Mouse (Mus musculus): ENCODE measurements around the gene Ttyh2. TPM values are rescaled to one million over a fixed set of nuclear protein-coding genes. Genes with fewer than 3 reads are reported as not detected.

The Ttyh2 gene
- polyA plus RNA-seq (2015; fragmentation: Nextera tagmentation; extraction: Ambion mirVana), result 31.5 and 36.4 TPM in 2 replicates

- H3K9me3 ChIP-seq (replicated peaks), result no peaks in the 10 kb centered on the region
- peaks cover 34% of the 10 kb centered on the region for H3K36me3 ChIP-seq
- H3K4me2 ChIP-seq (replicated peaks), result peak within 1 kb of the TSS; percentile 95
- H3K4me1 ChIP-seq, result peaks cover 46% of the 10 kb centered on the region
- peak; percentile 88 for ATAC-seq (ENCODE audit: insufficient number of reproducible peaks, low FRiP score, low TSS enrichment, low read depth)
- H3K27ac ChIP-seq (replicated peaks), result peak within 1 kb of the TSS; percentile 78
- WGBS, result under 1% methylated on average over 40 of the region's 40 CpGs
- no peaks in the 10 kb centered on the region for H3K27me3 ChIP-seq
- H3K9ac ChIP-seq, result peak within 1 kb of the TSS; percentile 66
- H3K4me3 ChIP-seq (replicated peaks), result peak within 1 kb of the TSS; percentile 66
These were observed at the start of gene Ttyh2 for GRCm38 (mm10) chr11:114675341-114675825. Gene Ttyh2, plus strand, starts transcription at chr11:114675431.

GRCm38 (mm10) chr11:114626071-114626690 lies 49.0 kb upstream of the Ttyh2 start:
- H3K9me3 ChIP-seq (replicated peaks), result no peaks in the 10 kb centered on the region; the same call in 1 of the 2 replicates
- H3K27me3 ChIP-seq, result no peaks in the 10 kb centered on the region
- H3K27ac ChIP-seq (replicated peaks), result no peak overlapping the region
- no peak for ATAC-seq (ENCODE audit: insufficient number of reproducible peaks, low FRiP score, low TSS enrichment, low read depth)
- no peak overlapping the region for H3K4me2 ChIP-seq (replicated peaks)
- no peak overlapping the region for H3K9ac ChIP-seq
- WGBS, result 78% methylated on average over 13 of the region's 13 CpGs
- H3K4me1 ChIP-seq, result no peaks in the 10 kb centered on the region
- H3K36me3 ChIP-seq, result no peaks in the 10 kb centered on the region
- H3K4me3 ChIP-seq (replicated peaks), result no peak overlapping the region

- no peak for ATAC-seq (ENCODE audit: insufficient number of reproducible peaks, low FRiP score, low TSS enrichment, low read depth)
- no peak overlapping the region for H3K9ac ChIP-seq
- no peak overlapping the region for H3K4me2 ChIP-seq (replicated peaks)
- H3K4me3 ChIP-seq (replicated peaks), result no peak overlapping the region
- no peak overlapping the region for H3K27ac ChIP-seq (replicated peaks)
- 0 out of 2 replicates have a peak, but pooled peaks cover 4% of the 10 kb centered on the region for H3K4me1 ChIP-seq
- no peaks in the 10 kb centered on the region for H3K27me3 ChIP-seq
- H3K36me3 ChIP-seq, result no peaks in the 10 kb centered on the region
- H3K9me3 ChIP-seq (replicated peaks), result no peaks in the 10 kb centered on the region; the same call in 1 of the 2 replicates
- 81% methylated on average over 6 of the region's 6 CpGs for WGBS
These were observed 48.2 kb upstream of the Ttyh2 start for GRCm38 (mm10) chr11:114627036-114627435.

- Histone ChIP-seq H3K27ac (replicated peaks) (no peak overlapping the region), H3K4me2 (replicated peaks) (no peak overlapping the region), H3K27me3 (no peaks in the 10 kb centered on the region), H3K9ac (no peak overlapping the region), H3K9me3 (replicated peaks) (no peaks in the 10 kb centered on the region; the same call in 1 of the 2 replicates), H3K36me3 (no peaks in the 10 kb centered on the region), H3K4me1 (0 out of 2 replicates have a peak, but pooled peaks cover 4% of the 10 kb centered on the region), H3K4me3 (replicated peaks) (no peak overlapping the region)
- no peak for ATAC-seq (ENCODE audit: insufficient number of reproducible peaks, low FRiP score, low TSS enrichment, low read depth)
- 76% methylated on average over 12 of the region's 12 CpGs for WGBS
These were observed 47.2 kb upstream of the Ttyh2 start for GRCm38 (mm10) chr11:114628032-114628431.

GRCm38 (mm10) chr11:114630044-114630443 lies 45.2 kb upstream of the Ttyh2 start:
- H3K4me2 ChIP-seq (replicated peaks), result no peak overlapping the region
- ATAC-seq (ENCODE audit: insufficient number of reproducible peaks, low FRiP score, low TSS enrichment, low read depth), result no peak
- H3K9ac ChIP-seq, result no peak overlapping the region
- 0 out of 2 replicates have a peak, but pooled peaks cover 4% of the 10 kb centered on the region for H3K4me1 ChIP-seq
- 79% methylated on average over 5 of the region's 5 CpGs for WGBS
- H3K27ac ChIP-seq (replicated peaks), result no peak overlapping the region
- H3K36me3 ChIP-seq, result no peaks in the 10 kb centered on the region
- H3K27me3 ChIP-seq, result no peaks in the 10 kb centered on the region
- H3K4me3 ChIP-seq (replicated peaks), result no peak overlapping the region
- H3K9me3 ChIP-seq (replicated peaks), result no peaks in the 10 kb centered on the region; the same call in 1 of the 2 replicates

- ATAC-seq (ENCODE audit: insufficient number of reproducible peaks, low FRiP score, low TSS enrichment, low read depth), result no peak
- Histone ChIP-seq H3K4me1 (peaks cover 16% of the 10 kb centered on the region), H3K4me3 (replicated peaks) (no peak overlapping the region), H3K4me2 (replicated peaks) (no peak overlapping the region), H3K9ac (no peak overlapping the region), H3K36me3 (no peaks in the 10 kb centered on the region), H3K27ac (replicated peaks) (0 out of 2 replicates have a peak overlapping the region, but pooled peaks have one; percentile 12), H3K27me3 (peaks cover 3% of the 10 kb centered on the region; the same call in 1 of the 2 replicates), H3K9me3 (replicated peaks) (no peaks in the 10 kb centered on the region; the same call in 1 of the 2 replicates)
- WGBS, result 35% methylated on average over 8 of the region's 8 CpGs
These were observed 43.0 kb upstream of the Ttyh2 start for GRCm38 (mm10) chr11:114632266-114632665.

GRCm38 (mm10) chr11:114636292-114636691 lies 38.9 kb upstream of the Ttyh2 start:
- peaks cover 24% of the 10 kb centered on the region for H3K27me3 ChIP-seq
- H3K4me1 ChIP-seq, result peaks cover 26% of the 10 kb centered on the region
- ATAC-seq (ENCODE audit: insufficient number of reproducible peaks, low FRiP score, low TSS enrichment, low read depth), result 0 out of 2 replicates have a peak, but pooled peaks have one; percentile 58
- no peaks in the 10 kb centered on the region for H3K36me3 ChIP-seq
- H3K4me3 ChIP-seq (replicated peaks), result no peak overlapping the region
- H3K4me2 ChIP-seq (replicated peaks), result peak overlapping the region; percentile 39
- no peak overlapping the region for H3K27ac ChIP-seq (replicated peaks)
- H3K9ac ChIP-seq, result no peak overlapping the region
- WGBS, result under 1% methylated on average over 6 of the region's 6 CpGs
- H3K9me3 ChIP-seq (replicated peaks), result no peaks in the 10 kb centered on the region

- Histone ChIP-seq H3K4me2 (replicated peaks) (peak overlapping the region; percentile 39), H3K27me3 (peaks cover 24% of the 10 kb centered on the region), H3K4me1 (peaks cover 22% of the 10 kb centered on the region), H3K27ac (replicated peaks) (no peak overlapping the region), H3K9me3 (replicated peaks) (no peaks in the 10 kb centered on the region), H3K36me3 (no peaks in the 10 kb centered on the region), H3K9ac (no peak overlapping the region), H3K4me3 (replicated peaks) (no peak overlapping the region)
- WGBS, result 51% methylated on average over 35 of the region's 35 CpGs
- peak; percentile 29 for ATAC-seq (ENCODE audit: insufficient number of reproducible peaks, low FRiP score, low TSS enrichment, low read depth)
These were observed 38.3 kb upstream of the Ttyh2 start for GRCm38 (mm10) chr11:114636727-114637505.

- Histone ChIP-seq H3K4me1 (peaks cover 22% of the 10 kb centered on the region), H3K9me3 (replicated peaks) (no peaks in the 10 kb centered on the region), H3K4me2 (replicated peaks) (no peak overlapping the region), H3K9ac (no peak overlapping the region), H3K36me3 (no peaks in the 10 kb centered on the region), H3K27ac (replicated peaks) (no peak overlapping the region), H3K4me3 (replicated peaks) (no peak overlapping the region), H3K27me3 (peaks cover 24% of the 10 kb centered on the region)
- no peak for ATAC-seq (ENCODE audit: insufficient number of reproducible peaks, low FRiP score, low TSS enrichment, low read depth)
- 54% methylated on average over 10 of the region's 10 CpGs for WGBS
These were observed 36.5 kb upstream of the Ttyh2 start for GRCm38 (mm10) chr11:114638647-114639290.

GRCm38 (mm10) chr11:114639681-114640103 lies 35.5 kb upstream of the Ttyh2 start:
- peaks cover 24% of the 10 kb centered on the region for H3K27me3 ChIP-seq
- H3K27ac ChIP-seq (replicated peaks), result no peak overlapping the region
- H3K4me2 ChIP-seq (replicated peaks), result no peak overlapping the region
- H3K9me3 ChIP-seq (replicated peaks), result no peaks in the 10 kb centered on the region
- no peak for ATAC-seq (ENCODE audit: insufficient number of reproducible peaks, low FRiP score, low TSS enrichment, low read depth)
- peaks cover 22% of the 10 kb centered on the region for H3K4me1 ChIP-seq
- H3K36me3 ChIP-seq, result no peaks in the 10 kb centered on the region
- no peak overlapping the region for H3K9ac ChIP-seq
- 6% methylated on average over 19 of the region's 19 CpGs for WGBS
- no peak overlapping the region for H3K4me3 ChIP-seq (replicated peaks)

GRCm38 (mm10) chr11:114640658-114641057 lies 34.6 kb upstream of the Ttyh2 start:
- WGBS, result 49% methylated on average over 6 of the region's 6 CpGs

More at GRCm38 (mm10) chr11:114640658-114641057, 34.6 kb upstream of the Ttyh2 start:
- H3K9me3 ChIP-seq (replicated peaks), result no peaks in the 10 kb centered on the region
- H3K4me3 ChIP-seq (replicated peaks), result no peak overlapping the region
- H3K27ac ChIP-seq (replicated peaks), result no peak overlapping the region
- H3K36me3 ChIP-seq, result no peaks in the 10 kb centered on the region
- H3K9ac ChIP-seq, result no peak overlapping the region
- H3K4me1 ChIP-seq, result peaks cover 22% of the 10 kb centered on the region
- peaks cover 24% of the 10 kb centered on the region for H3K27me3 ChIP-seq
- ATAC-seq (ENCODE audit: insufficient number of reproducible peaks, low FRiP score, low TSS enrichment, low read depth), result no peak
- H3K4me2 ChIP-seq (replicated peaks), result no peak overlapping the region

Data from embryonic facial prominence, embryonic 15.5 days (tissue).